Mouse (Mus musculus) midbrain, embryonic 15.5 days (tissue): ENCODE measurements around the gene Lrrc7. TPM values are rescaled to one million over a fixed set of nuclear protein-coding genes. Genes with fewer than 3 reads are reported as not detected.

Experiments
- ATAC-seq: fragments of 200-750 bp; cut with Nextera tagmentation; replicated peaks from 2 replicates; pipeline ENCODE4 v1.8.0; 2017; ENCODE audit warnings: moderate TSS enrichment
- H3K27ac ChIP-seq: fragments of 300-500 bp; sonication (generic); 2 replicates; pipeline ENCODE4 v1.5.1; 2015; ENCODE audit warnings: mild to moderate bottlenecking, inconsistent platforms
- H3K27me3 ChIP-seq: fragments of 300-500 bp; sonication (generic); replicated peaks from 2 replicates; pipeline ENCODE4 v1.6.1; 2015; ENCODE audit warnings: inconsistent platforms
- H3K36me3 ChIP-seq: fragments of 300-500 bp; sonication (generic); replicated peaks from 2 replicates; pipeline ENCODE4 v1.6.1; 2015; ENCODE audit warnings: inconsistent platforms
- H3K4me1 ChIP-seq: fragments of 300-500 bp; sonication (generic); 2 replicates; pipeline ENCODE4 v1.6.1; 2015; ENCODE audit warnings: inconsistent platforms
- H3K4me2 ChIP-seq: fragments of 300-500 bp; sonication (generic); 2 replicates; pipeline ENCODE4 v1.6.1; 2015; ENCODE audit warnings: inconsistent platforms, mild to moderate bottlenecking, moderate library complexity
- H3K4me3 ChIP-seq: fragments of 300-500 bp; sonication (generic); 2 replicates; pipeline ENCODE4 v1.5.1; 2015; ENCODE audit warnings: mild to moderate bottlenecking, inconsistent platforms
- H3K9ac ChIP-seq: fragments of 300-500 bp; sonication (generic); 2 replicates; pipeline ENCODE4 v1.6.1; 2015; ENCODE audit warnings: mild to moderate bottlenecking, inconsistent platforms
- H3K9me3 ChIP-seq: fragments of 300-500 bp; sonication (generic); 2 replicates; pipeline ENCODE4 v1.6.1; 2016; ENCODE audit warnings: inconsistent platforms
- WGBS: fragments of 180-500 bp; shearing (Covaris S2); methylation state at CpG from one replicate; pipeline ENCODE4 v1.1.7; 2015; ENCODE audit warnings: mixed read lengths; 5-methylcytosine and 5-hydroxymethylcytosine counted together
- polyA plus RNA-seq: library from polyadenylated mRNA; unstranded; fragments of >200 nt; fragmentation: Nextera tagmentation; extraction: Ambion mirVana; gene quantifications from 2 replicates; pipeline ENCODE4 v1.2.1, GENCODE M21; 2015

The Lrrc7 gene
- polyA plus RNA-seq, 1 experiment from 2014 or later = 12.6 TPM

DNA sequence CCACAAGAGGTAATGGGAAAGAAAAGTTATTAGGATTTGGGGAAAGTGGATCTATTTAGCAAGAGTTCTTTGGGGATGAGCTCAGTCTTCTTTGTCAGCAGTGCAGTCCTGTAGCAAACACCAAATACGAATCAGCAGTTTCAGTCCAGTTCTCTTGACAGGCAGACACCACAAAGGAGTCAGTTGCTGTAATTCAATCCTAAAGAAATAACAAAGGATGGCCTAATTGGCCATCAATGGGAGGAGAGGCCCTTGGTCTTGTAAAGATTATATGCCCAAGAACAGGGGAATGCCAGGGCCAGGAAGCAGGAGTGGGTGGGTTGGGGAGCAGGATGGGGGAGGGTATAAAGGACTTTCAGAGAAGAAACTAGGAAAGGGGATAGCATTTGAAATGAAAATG lies 33.5 kb downstream of the Lrrc7 start:
- WGBS = 47% methylated on average over 1 of the region's 1 CpGs
- H3K36me3 ChIP-seq = no peaks in the 10 kb centered on the region
- H3K9ac ChIP-seq = no peak overlapping the region
- ATAC-seq = no peak
- no peak overlapping the region for H3K4me2 ChIP-seq
- no peak overlapping the region for H3K4me3 ChIP-seq
- no peaks in the 10 kb centered on the region for H3K27me3 ChIP-seq
- no peaks in the 10 kb centered on the region for H3K4me1 ChIP-seq
- H3K27ac ChIP-seq = no peak overlapping the region
- no peaks in the 10 kb centered on the region for H3K9me3 ChIP-seq

DNA sequence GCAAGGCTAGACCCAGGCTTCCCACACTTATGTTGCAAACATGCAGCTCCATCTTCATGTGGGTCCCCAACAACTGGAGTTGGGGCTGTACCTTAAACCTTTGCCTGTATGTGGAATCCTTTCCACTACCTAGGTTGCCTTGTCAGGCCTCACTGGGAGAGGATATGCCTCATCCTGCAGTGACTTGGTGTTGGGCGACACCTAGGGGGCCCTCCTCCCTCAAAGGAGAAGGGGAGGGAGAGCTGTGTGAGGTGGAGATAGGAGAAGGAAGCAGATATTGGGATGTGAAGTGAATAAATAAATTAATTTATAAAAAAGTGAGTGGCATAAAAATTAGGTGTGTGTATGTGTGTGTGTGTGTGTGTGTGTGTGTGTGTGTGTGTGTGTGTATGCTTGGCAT lies 68.3 kb downstream of the Lrrc7 start:
- Histone ChIP-seq H3K9me3 (no peaks in the 10 kb centered on the region), H3K4me3 (no peak overlapping the region), H3K9ac (no peak overlapping the region), H3K36me3 (no peaks in the 10 kb centered on the region), H3K4me2 (no peak overlapping the region), H3K27me3 (no peaks in the 10 kb centered on the region), H3K27ac (no peak overlapping the region), H3K4me1 (no peaks in the 10 kb centered on the region)
- ATAC-seq = no peak; the same call in 1 of the 2 replicates
- WGBS = 79% methylated on average over 1 of the region's 1 CpGs

DNA sequence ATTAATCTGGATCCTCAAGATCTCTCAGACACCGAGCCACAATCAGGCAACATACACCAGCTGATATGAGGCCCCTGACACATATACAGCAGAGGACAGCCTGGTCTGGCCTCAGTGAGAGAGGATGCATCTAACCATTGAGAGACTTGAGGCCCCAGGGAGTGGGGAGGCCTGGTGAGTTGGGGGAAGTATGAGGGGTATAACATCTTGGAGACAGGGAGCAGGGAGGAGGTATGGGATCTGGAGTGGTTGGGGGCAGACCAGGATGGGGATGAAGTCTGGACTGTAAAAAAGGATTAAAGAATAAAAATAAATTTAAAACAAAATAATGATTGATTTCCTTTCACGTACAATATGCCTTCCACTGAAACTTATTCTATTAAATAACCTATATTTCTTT lies 82.3 kb downstream of the Lrrc7 start:
- H3K27me3 ChIP-seq = no peaks in the 10 kb centered on the region
- 95% methylated on average over 2 of the region's 2 CpGs for WGBS
- ATAC-seq = no peak
- H3K4me2 ChIP-seq = no peak overlapping the region
- no peaks in the 10 kb centered on the region for H3K4me1 ChIP-seq
- H3K36me3 ChIP-seq = no peaks in the 10 kb centered on the region
- H3K9ac ChIP-seq = no peak overlapping the region
- H3K27ac ChIP-seq = no peak overlapping the region
- no peaks in the 10 kb centered on the region for H3K9me3 ChIP-seq
- H3K4me3 ChIP-seq = no peak overlapping the region

DNA sequence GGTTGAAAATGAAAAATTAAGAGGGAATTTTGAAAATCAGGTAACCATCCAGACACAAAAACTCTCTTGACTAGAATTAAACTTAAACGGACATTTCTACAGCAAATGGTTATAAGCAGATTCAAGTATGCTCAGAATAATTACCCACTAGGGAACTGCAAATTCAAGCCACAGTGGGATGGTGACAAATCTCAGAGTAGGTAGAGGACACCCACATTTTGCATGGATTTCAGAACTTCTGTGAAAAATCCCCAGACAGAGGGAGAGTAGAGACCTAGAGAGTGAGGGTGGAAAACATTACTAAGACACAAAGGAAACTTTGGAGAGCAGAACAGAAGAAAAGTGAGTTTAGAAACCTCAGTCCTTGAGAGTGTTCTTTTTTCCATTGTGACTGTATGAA lies 161.4 kb downstream of the Lrrc7 start:
- H3K9me3 ChIP-seq = no peaks in the 10 kb centered on the region
- 84% methylated on average over 1 of the region's 1 CpGs for WGBS

DNA sequence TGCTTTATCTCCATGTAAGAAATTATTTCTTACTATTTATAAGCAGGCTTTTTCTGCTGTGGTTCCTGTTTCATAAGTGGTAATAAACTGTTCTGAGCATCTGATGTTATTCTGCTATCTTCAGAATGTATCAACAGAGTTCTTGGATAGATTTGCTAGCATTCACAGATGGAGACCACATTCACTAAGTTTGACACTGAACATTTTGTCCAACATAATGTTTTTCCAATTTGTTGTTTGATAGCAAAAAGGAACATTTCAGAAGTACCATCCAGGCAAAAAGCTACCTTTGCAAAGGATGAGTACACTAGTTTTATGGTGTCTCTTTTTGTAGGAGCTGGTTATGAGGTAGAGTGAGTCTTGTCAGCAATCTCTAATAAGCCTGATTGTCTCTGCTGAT lies 170.5 kb downstream of the Lrrc7 start:
- H3K4me2 ChIP-seq = no peak overlapping the region
- H3K36me3 ChIP-seq = no peaks in the 10 kb centered on the region
- no peaks in the 10 kb centered on the region for H3K9me3 ChIP-seq
- H3K4me3 ChIP-seq = no peak overlapping the region
- H3K27me3 ChIP-seq = no peaks in the 10 kb centered on the region
- H3K27ac ChIP-seq = no peak overlapping the region
- no peaks in the 10 kb centered on the region for H3K4me1 ChIP-seq
- H3K9ac ChIP-seq = no peak overlapping the region
- ATAC-seq = no peak

More for the DNA sequence above, 161.4 kb downstream of the Lrrc7 start:
- Histone ChIP-seq H3K4me3 (no peak overlapping the region), H3K4me2 (no peak overlapping the region), H3K27me3 (no peaks in the 10 kb centered on the region), H3K4me1 (no peaks in the 10 kb centered on the region), H3K27ac (no peak overlapping the region), H3K9ac (no peak overlapping the region), H3K36me3 (no peaks in the 10 kb centered on the region)
- ATAC-seq = no peak

DNA sequence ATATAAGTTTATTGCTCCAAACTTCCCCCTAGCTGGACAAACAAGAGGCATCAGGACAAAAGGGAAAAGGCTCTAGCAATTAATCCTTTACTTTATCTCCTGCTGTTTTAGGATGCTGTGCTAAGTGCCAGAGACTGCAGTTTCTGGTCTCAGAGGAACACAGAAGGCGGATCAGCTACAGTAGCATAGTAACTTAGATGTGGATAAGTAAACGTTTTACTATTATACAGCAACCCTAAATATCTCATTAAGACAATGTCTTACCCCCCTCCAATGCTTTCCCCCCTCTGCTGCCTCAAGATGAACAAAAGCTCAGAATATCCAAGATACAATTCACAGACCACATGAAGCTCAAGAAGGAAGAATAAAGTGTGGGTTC lies 174.0 kb downstream of the Lrrc7 start:
- 29% methylated on average over 2 of the region's 2 CpGs for WGBS
- no peak overlapping the region for H3K9ac ChIP-seq
- no peak overlapping the region for H3K4me3 ChIP-seq
- H3K27ac ChIP-seq = no peak overlapping the region
- H3K36me3 ChIP-seq = no peaks in the 10 kb centered on the region
- no peaks in the 10 kb centered on the region for H3K27me3 ChIP-seq
- no peak for ATAC-seq
- no peaks in the 10 kb centered on the region for H3K9me3 ChIP-seq
- no peaks in the 10 kb centered on the region for H3K4me1 ChIP-seq
- H3K4me2 ChIP-seq = no peak overlapping the region

DNA sequence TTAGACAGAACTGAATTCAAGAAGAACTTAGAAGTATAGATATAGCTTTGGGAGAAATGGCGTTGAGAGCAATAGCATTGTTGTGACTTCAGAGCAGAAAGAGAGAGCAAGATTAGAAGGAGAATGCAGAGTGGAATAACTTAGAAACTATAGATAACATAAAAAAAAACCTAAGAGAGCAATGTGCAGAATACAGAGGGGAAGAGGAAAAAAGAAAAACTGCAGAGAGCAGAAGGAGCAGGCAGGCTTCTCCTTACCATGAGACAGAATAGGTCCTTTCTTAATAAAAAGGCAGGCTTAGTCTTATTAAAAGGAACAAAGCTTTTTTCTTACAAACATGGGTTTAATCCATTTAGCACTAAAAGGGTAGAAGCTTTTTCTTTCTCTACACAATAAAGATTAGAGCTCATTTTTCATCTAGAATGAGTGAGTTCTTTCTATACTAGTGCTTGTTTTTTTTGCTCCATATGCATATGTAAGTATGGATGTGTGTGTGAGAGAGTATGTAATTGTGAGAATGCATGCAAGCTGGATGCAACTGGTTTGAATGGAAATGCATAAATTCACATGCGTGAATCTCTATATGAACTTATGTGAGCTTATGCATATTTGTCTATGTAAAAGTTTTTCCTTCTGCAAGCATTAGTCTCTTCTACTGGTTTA lies 174.5 kb downstream of the Lrrc7 start:
- Histone ChIP-seq H3K9me3 (no peaks in the 10 kb centered on the region), H3K36me3 (no peaks in the 10 kb centered on the region), H3K4me3 (no peak overlapping the region), H3K4me2 (no peak overlapping the region), H3K9ac (no peak overlapping the region), H3K4me1 (no peaks in the 10 kb centered on the region), H3K27ac (no peak overlapping the region), H3K27me3 (no peaks in the 10 kb centered on the region)
- ATAC-seq = no peak
- WGBS = 34% methylated on average over 2 of the region's 2 CpGs

DNA sequence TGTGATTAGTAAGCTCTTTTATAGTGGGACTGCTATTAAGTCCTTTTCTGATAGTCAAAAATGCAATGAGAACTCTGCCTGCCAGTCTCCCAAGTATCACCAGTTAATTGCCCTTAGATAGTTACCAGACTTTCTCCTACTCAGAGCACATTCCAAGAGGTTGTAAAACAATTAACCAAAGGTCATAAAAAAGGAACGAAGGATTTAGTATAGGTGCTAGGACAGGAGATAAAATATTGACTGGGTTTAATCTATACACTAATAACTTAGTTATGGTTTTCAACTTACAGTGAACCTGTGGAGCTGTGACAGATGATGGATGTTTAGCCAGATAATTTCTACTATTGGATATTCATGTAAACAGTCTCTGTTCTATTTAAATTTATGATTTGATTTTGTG lies 175.2 kb downstream of the Lrrc7 start:
- WGBS = 60% methylated on average over 1 of the region's 1 CpGs
- no peaks in the 10 kb centered on the region for H3K9me3 ChIP-seq
- no peaks in the 10 kb centered on the region for H3K36me3 ChIP-seq
- no peak overlapping the region for H3K4me3 ChIP-seq
- ATAC-seq = no peak
- H3K4me1 ChIP-seq = no peaks in the 10 kb centered on the region
- H3K27ac ChIP-seq = no peak overlapping the region
- no peak overlapping the region for H3K9ac ChIP-seq
- no peak overlapping the region for H3K4me2 ChIP-seq
- no peaks in the 10 kb centered on the region for H3K27me3 ChIP-seq

DNA sequence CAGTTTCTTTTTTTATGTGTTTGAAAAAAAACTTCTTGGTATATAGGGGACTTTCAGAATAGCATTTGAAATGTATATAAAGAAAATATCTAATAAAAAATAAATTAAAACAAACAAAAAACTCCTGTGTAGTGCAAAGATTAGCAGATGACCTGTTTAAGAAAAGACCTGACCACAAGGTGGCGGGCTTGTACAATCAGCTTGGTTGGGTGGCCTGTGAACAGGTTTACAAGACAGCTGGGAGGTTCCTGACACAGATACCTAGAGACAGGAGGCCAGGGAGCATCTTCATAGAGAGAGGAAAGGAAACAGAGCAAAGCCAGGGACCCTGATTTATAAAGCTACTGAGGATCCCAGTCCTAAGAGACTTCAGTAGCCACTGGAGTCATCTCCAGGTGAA lies 186.1 kb downstream of the Lrrc7 start:
- Histone ChIP-seq H3K27me3 (no peaks in the 10 kb centered on the region), H3K36me3 (no peaks in the 10 kb centered on the region), H3K4me1 (no peaks in the 10 kb centered on the region), H3K4me2 (no peak overlapping the region), H3K4me3 (no peak overlapping the region), H3K9ac (no peak overlapping the region), H3K27ac (no peak overlapping the region), H3K9me3 (no peaks in the 10 kb centered on the region)
- WGBS = 5% methylated on average over 1 of the region's 1 CpGs
- no peak; the same call in 1 of the 2 replicates for ATAC-seq

DNA sequence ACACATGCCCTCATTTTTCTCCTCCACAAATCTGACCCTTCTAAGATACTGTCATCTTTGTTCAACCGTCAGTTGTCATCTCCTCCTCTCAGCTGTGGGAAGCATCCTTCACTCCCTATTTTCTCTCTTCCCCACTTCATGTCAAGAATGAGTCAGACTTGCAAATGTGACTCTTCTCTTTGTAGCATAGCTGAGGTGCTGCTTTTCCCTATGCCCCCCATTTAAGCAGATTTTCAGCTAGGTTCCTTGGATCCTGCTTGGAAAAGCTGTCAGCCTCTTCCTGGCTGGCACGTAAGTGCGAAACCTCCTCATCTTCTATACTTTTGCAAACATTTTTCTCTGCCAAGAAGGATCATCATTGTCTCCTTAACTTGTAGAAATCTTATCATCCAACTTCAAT lies 192.9 kb downstream of the Lrrc7 start:
- Histone ChIP-seq H3K36me3 (no peaks in the 10 kb centered on the region), H3K4me1 (no peaks in the 10 kb centered on the region), H3K27me3 (no peaks in the 10 kb centered on the region), H3K4me2 (no peak overlapping the region), H3K27ac (no peak overlapping the region), H3K9ac (no peak overlapping the region), H3K9me3 (no peaks in the 10 kb centered on the region), H3K4me3 (no peak overlapping the region)
- WGBS = 84% methylated on average over 3 of the region's 3 CpGs
- ATAC-seq = no peak

DNA sequence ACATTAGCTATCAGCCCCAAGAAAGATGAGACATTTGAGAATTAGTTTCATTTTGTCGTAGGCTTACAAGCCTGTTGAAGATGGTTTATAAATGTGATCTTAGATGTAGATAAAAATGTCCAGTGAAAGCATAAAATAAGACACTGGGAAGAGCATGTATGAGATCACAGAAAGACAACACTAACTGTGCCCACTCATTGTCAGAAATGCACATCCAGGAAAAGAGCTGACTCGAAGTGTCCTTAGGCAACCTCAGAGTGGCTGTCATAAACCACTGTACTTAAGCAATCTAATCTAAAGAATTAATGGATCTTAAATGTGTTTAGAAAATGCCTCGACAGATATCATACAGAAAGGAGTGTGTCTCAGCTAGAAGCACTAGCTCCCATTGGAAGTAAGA lies 196.2 kb downstream of the Lrrc7 start:
- 84% methylated on average over 3 of the region's 3 CpGs for WGBS
- Histone ChIP-seq H3K9me3 (no peaks in the 10 kb centered on the region), H3K27me3 (no peaks in the 10 kb centered on the region), H3K4me3 (no peak overlapping the region), H3K4me1 (no peaks in the 10 kb centered on the region), H3K9ac (no peak overlapping the region), H3K36me3 (no peaks in the 10 kb centered on the region), H3K27ac (no peak overlapping the region), H3K4me2 (no peak overlapping the region)
- ATAC-seq = no peak

DNA sequence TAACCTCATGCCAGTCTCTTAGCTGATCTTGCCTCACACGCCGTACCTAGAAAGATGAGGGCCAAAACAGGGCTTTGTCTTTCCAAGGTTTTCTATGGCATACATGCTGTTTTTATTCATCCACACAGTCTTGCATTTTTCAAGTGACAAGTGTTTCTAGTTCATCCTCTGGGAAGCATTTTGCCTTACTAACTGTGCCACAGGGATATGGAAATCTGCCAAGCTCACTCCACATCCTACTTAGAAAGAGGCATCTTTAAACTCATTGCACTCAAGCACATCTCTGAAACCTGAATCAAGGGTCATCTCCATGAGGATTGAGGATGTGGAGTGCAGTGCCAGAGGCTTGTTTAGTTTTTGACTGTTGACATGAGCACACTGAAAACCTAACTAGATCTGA lies 199.9 kb downstream of the Lrrc7 start:
- Histone ChIP-seq H3K4me1 (no peaks in the 10 kb centered on the region), H3K9me3 (no peaks in the 10 kb centered on the region), H3K27me3 (no peaks in the 10 kb centered on the region), H3K9ac (no peak overlapping the region), H3K4me2 (no peak overlapping the region), H3K36me3 (no peaks in the 10 kb centered on the region), H3K4me3 (no peak overlapping the region), H3K27ac (no peak overlapping the region)
- 90% methylated on average over 2 of the region's 2 CpGs for WGBS
- ATAC-seq = no peak

DNA sequence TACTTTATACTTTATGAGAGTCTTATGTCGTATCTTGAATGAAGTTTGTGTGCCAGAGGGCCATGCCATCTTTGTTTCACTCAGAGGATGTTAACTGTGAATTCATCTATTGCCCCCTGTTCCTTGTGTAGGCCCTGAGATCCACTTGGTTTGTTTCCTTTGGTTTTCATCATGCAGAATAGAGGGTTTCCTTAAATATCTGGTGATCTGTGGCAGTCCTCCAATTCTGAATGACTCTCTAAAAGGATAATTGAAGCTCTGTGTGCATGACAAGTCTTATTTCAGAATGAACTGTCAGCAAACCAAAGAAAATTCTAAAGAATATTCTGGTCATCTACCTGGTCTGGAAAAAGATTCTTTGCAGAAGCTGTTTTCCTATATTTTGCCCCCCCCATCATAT lies 205.3 kb downstream of the Lrrc7 start:
- no peaks in the 10 kb centered on the region for H3K4me1 ChIP-seq
- 90% methylated on average over 1 of the region's 1 CpGs for WGBS
- no peak overlapping the region for H3K27ac ChIP-seq
- H3K9ac ChIP-seq = no peak overlapping the region
- no peak overlapping the region for H3K4me3 ChIP-seq
- ATAC-seq = no peak
- H3K4me2 ChIP-seq = no peak overlapping the region
- H3K36me3 ChIP-seq = no peaks in the 10 kb centered on the region
- H3K9me3 ChIP-seq = no peaks in the 10 kb centered on the region
- no peaks in the 10 kb centered on the region for H3K27me3 ChIP-seq
